Mouse (Mus musculus) embryo, embryonic 10.5 days (tissue): Measurements from ENCODE around the gene Gm20388.

Experiments used
- DNase-seq: peaks from one replicate; pipeline ENCODE4 v3.0.0-alpha.2; 2015; ENCODE audit warnings: low spot score

Gene Gm20388

DNA sequence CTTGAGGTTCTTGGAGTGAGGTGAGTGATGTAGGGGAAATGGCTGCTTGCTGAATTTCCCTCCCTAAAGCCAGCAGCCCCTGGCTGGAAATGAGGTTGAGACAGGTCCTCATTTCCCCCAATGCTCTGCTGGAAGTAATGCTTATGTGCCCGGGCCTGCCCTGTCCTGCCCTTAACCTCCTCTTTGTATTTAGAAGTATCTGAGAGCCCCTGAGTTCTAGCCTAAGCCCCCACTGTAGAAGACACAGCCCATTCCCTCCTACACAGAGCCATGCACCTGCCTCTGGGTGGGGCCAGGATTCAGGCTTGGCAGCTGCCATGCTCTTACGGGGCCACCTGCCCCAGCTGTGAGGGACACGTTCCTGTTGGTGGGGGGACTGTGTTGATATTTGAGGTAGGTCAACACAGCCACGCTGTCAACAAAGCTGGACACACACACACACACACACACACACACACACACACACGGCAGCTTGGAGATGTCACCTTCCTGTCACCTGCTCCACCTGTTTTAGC, 2787.7 kb downstream of the Gm20388 start:
- no peak for DNase-seq

DNA sequence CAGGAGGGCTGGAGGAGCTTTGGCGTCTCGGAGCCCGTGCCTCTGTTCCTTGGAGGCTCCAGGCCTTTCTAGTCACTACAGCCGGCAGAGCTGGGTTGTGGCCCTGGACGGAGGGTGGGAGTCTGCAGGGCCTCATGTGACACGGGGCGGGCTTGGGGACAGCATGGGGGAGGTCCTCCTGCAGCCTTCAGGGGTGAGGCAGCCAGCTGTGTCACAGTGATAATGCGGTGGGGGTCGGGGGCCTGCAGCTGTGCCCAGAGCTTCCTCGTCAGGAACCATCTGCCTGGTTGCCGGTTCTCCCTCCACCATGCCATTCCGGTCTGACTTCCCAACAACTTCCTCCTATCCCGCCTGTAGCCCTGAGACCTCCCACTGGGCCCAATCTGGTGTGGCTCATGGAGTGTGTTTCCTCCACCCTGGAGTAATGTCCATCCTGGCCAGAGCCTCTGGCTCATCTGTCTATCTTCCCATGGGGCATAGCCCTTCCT, 2788.4 kb downstream of the Gm20388 start, which contains the start of gene Cbfa2t3:
Cbfa2t3 (minus strand) TSS at position 105 of the 488 bp plus-strand sequence.
- no peak for DNase-seq

DNA sequence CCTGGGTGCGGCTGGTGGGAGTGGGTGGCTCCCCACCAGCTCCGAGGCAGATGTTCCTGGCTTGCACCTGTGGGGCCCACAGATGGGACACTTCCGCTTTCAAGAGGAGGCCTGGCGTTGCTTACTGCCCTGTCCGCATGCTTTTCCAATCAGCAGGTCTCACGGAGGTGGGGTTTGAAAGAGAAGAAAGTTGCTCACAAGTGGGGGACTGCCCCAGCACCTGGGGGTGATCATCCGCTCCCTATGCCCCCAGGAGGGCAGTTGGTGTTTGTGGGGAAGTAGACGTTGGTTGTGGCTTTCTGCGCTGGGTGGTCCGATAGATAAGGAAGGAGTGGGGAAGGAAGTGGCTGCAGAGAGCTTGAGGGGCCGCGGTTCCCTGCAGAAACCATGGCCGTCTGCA, 2790.0 kb downstream of the Gm20388 start:
- no peak for DNase-seq

DNA sequence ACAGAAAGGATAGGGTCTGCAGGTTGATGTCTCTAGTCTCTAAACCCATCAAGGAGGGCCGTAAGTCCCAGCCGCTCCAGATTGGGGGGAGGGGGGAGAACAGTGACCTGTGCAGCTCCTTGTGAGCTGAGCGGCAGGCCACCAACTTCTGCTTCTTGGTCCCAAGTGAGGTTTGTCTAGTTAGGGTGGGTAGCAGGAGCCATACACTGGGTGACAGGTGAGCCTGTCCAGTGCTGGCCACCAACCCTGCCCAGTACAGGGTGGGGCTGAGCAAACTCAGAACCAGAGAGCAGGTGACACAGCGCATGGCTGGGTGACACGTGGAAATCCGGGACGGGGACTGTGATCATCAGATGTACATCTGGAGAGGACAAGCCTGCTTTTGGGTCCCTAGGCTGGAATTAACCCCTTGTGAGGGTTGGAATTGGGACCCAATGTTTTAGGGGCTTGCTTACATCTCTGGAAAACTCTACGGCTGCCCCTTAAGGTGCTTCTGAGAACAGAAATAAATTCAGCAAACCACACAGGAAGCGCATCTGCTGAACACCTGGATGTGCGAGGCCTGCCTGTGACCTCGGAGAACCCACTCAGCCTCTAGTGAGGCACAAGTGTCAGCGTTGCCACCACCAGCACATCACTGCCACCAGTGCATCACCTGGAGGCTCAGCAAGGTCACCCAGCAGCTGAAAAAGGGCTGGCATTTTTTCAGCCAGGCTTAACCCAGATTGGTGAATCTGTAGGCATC, 2791.0 kb downstream of the Gm20388 start:
- no peak for DNase-seq

DNA sequence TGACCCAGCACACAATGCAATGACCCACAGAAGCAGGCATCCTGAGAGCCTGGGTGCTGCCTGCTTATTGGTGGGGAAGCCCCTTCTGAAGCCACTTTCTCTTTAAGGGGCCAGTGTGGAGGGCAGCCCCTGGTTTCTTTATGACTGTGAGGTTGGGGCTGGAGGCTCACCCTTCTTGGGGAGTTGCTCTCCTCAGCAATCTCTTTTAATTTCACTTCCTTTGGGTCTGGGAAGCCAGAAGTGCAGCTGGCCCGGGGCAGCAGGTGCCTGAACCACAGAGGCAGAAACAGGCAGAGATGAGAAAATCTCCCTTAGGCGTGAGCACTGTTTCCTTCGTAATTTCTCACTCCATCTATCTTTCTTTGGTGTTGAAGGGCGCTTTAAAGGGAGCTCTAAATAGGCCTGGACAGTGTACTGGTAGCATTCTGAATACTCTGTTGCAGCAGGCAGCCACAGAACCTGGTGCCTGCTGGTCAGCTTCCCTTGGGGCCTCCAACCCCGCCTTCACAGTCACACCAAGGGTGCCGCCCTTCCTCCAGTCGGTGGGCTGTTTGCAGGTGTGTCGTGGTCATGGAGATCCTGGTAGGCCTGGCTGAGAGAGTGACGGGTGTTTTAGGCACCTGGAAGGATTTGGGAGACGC, 2791.8 kb downstream of the Gm20388 start:
- no peak for DNase-seq

DNA sequence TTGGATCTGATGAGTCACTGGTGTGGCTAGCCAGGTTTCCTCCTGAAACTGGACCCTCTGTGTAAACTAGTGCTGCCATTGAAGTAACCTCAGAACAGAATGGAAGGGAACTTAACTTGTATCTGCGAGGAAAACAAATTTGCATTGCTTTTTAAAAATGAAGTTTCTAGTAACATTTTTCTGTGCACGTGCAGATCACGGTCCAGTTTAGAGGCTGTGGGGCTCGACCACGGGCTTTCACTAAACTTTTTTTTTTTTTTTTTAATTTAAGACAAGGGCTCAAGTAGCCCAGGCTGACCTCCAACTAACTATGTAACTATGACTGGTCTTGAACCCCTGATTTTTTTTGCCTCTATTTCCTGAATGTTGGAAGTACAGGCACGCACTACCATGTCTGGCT, 2792.3 kb downstream of the Gm20388 start:
- DNase-seq, result no peak

DNA sequence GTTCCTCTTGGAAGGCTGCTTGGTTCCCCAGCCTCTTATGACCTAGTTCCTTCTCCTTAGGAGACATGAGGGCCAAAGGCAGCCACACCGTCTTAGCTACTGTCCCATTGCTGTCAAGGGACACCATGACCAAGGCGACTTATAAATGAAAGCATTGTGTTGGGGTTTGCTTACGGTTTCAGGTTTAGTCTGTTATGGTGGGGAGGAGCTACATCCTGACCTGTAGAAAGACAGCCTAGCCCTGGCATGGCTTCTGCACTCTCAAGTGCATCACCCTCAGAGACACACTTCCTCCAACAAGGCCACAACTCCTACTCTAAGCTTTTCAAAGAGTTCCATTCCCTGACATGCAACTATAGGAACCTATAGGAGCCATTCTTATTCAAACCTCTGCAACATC, 2794.0 kb downstream of the Gm20388 start:
- no peak for DNase-seq

DNA sequence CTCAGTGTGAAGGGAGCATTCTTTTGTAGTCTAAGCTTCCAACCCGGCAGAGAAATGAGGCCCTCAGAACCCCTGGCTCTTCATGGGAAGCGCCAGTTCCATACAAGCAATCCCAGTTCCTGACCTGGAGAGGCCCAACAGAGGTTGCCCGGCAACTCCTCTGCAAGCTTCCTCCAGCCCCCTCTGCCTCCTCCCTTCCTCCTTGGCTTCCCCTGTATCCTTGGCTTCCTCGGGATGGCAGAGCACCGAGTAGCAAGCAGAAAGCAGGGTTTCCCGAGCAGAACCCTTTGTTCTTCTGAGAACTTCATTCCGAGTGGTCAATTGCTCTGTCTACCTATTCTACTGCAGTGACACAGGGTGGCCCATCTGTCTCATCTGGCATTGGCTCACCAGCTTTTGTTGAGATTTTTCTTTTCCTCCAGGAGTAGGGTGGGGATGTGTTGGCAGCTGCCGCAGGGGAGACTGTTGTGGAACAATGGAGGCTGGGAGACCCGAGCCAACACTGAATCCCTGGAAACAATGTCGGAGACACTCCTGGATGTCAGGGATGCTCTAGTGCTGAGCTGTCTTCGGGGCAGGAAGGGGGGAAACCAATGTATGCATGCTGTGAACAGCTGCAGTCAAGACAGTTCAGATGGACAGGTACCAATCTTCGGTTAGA, 2795.4 kb downstream of the Gm20388 start:
- peak; percentile 36 for DNase-seq

DNA sequence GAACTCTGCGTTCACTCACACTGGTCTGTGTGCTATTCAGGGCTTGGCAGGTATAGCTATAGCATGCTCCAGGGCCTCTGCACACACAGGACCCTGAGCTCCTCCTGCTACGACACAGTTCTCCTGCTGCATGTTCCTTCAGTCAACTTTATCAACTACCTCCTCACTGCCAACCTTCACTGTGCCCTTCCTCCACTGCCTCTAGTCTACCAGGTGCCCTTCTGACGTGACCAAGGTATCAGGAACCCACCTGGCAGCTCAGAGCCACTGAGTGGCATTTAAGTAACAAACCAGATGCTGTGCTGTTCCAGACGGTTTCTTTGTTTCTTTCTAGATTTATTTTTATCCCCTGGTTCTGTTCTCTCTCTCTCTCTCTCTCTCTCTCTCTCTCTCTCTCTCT, 2796.5 kb downstream of the Gm20388 start:
- DNase-seq, result no peak

DNA sequence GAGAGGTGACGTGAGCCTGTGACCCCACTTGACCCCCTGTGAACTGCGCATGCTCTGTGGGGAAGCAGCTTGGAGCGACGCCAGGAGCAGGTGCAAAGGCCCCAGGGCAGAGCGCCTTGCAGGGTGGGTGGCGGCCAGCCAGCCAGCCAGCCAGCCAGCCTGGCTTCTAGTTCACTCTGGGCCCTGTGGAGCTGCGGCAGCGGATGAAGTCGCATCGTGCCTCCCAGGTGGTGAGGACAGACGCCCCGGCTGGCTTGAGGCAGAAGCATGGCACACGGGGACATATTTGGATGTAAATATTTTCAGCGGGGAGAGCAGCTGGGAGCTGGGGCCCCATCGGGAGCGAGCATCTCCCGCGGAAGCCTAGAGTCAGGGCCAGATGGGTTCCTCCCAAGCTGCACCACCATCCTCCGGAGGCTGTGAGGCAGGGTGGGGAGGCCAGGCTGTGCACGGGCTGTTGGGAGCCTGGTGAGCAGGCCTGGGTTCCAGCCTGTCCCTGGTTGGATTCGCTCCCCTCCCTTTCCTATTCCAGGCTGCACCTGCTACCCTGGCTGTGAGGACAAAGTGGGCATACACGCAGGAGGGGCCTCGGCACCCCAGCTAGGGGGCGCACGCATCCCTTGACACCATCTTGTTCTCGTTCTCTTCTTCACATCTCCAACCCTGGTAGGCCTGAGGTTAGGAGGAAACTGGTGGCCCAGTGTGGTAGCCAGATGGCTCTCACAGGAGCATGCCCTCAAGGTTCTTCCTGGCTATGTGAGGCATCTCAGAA, 2798.9 kb downstream of the Gm20388 start:
- DNase-seq, result peak; percentile 34

DNA sequence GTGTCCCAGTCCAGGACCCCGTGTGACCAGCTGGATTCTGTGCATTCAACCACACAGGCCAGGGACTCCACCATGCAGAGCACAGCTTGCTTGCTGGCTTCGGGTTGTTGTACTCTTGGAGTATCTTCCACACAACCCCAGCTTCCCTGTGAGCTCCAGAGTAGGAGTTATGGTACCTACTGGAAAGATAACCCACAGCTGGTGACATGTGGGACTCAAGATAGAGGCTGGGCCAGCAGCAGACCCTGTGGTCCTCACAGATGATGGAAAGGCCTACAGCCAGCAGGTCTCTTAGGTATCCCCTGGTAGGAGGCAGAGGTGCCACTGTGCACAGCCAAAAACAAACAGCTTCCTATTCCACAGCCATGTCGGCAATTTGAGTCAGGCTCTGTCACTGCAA, 2800.8 kb downstream of the Gm20388 start:
- DNase-seq, result no peak

DNA sequence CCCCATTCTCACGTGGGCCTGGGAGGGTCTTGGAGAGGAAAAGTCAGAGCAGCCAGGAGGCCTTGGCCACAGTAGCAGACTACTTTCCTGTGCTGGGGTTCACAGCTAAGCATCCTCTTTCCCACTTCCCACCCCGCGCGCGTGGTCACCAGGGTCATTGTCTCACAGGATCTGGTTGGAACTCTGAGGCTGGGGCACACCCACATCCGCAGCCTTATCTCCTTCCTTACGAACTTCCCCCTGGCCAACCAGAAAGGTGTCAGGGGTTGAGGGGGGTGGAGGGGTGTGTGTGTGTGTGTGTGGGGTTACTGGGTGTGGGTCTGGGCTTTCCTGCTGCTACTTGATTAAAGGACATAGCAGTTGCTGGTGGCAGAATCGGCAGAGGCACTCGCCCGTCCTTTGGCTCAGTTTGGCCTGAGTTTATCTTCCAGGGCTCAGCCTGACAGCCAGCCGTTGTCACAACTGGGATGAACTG, 2801.3 kb downstream of the Gm20388 start:
- DNase-seq, result no peak

DNA sequence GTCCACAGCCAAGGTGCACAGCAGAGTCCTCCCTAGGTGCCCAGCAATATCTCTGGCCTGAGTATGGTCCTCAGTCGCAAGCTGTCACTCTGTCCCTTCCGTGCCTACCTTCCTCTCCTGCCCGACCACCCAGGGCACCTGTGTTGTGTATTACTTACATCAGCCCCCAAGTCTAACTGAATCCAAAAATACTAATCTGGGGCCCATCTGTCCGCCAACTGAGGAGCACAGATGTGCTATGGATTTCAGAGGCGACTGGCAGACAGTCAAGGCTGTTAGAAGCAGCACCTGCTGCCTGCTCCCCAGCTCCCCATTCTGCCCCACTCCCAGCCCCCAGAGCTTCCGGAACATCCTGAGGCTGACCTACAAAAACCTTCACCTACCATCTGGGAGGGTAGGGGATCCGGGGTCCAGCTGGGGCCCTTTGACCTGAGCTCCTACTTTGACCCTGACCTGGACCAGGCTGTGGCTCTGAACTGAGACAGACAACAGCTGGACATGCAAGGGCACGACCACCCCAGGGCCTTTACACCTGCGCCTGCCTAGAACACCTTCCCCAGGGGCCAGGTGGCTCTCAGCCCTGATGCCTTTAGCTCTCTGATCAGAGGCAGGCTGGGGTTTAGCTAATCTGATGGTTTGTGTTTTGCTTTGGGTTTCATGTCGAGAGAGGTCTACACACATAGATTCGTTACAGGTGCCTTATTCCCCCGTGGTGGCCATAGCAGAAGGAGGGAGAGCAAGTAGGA, 2801.9 kb downstream of the Gm20388 start:
- no peak for DNase-seq

DNA sequence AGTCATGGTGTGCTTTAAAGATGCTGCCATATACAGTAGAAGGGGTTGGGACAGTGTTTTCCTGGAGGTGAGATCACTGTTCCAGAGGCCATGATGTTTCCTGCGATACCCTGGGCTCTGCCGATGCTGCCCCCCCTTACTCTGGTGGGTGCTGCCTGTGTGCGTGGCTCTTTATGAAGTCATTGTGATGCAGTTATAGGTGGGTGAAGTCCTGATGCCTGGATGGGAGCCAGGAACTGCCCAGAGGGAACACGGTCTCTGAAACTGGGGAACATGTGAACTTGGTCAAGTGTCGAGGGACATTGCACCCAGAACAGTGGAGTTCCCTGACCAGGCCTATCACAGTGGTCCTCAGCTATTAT, 2802.5 kb downstream of the Gm20388 start:
- no peak for DNase-seq

DNA sequence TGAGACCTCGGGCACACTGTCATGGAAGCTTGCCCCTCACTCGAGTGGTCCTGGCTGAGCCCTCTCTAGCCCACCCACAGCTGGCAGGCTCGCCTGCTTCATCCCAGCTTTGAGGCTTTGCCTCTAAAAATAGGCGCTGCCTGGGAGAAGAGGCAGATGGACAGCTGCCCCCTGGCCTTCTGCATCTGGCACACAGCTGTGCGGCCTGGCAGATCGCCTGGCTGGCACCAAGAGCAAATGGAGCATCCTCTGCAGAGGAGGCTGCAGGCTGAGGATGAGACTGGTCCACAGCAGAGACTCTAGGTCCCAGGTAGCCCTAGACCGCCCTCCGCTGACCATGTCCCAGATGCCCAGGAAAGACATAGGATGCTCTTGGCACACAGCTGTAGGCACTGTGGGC, 2805.9 kb downstream of the Gm20388 start:
- DNase-seq, result no peak

DNA sequence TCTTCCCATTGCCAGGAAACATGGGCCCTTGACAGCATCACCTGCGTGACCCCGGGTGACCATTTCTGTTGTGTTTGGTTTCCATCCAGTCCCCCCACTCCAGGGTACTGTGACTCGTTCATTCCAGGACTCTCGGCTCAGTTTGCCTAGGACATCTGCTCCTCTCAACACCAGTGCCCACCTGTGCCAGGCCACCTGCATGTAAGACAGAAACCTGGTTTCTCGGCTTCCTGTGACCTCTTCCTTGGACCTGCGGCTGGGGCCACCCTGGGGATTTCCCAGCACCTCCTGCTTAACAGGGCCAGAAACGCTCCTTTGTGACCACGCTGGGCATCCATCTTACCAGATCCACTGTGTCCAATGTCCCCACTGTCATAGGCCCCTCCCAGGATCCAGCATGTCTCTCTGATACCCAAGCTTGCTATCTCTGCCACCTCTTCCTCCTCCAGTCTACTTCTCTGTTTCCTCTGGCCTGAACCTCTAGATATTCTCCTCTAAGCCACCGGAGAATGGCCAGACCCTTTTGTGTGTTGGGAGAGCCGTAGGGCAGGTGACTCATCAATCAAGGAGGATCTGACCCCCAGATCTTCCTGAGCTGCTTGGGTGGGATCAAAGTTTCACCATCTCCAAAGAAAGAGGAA, 2807.3 kb downstream of the Gm20388 start:
- DNase-seq, result no peak

DNA sequence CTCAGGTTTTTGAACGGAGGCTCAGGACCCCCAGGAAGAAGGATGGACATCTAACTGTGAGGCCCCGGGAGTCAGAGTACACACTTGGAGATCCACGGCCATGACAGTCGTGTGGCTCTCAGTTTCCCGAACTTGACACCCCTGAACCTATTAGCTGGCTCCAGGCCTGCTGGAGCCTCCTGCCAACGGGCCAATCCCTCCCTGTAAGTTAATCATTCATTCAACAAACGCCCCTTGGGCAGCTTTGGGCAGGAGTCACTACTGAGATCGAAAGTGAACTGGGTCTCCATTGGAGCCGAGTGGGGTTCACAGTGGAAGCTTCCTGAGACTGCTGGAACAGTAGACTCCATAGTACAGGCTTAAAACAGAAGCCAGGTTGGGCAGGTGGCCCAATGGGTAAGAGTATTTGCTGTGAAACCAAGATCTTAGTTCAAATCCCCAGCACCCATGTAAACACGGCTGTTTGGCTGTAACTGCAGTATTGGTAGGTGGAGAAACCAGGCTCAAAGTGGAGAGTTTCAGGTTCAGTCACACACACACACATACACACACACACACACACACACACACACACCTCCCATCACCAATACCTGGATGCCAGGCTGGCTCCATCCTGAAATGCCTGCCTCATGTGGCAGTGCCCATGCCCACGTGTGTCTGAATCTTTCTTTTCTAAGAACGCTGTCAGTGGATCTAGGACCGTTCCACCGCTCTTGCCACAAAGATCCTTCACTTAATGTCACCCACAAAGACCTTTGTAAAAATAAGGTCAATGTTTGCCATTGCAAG, 2808.3 kb downstream of the Gm20388 start:
- DNase-seq, result no peak

DNA sequence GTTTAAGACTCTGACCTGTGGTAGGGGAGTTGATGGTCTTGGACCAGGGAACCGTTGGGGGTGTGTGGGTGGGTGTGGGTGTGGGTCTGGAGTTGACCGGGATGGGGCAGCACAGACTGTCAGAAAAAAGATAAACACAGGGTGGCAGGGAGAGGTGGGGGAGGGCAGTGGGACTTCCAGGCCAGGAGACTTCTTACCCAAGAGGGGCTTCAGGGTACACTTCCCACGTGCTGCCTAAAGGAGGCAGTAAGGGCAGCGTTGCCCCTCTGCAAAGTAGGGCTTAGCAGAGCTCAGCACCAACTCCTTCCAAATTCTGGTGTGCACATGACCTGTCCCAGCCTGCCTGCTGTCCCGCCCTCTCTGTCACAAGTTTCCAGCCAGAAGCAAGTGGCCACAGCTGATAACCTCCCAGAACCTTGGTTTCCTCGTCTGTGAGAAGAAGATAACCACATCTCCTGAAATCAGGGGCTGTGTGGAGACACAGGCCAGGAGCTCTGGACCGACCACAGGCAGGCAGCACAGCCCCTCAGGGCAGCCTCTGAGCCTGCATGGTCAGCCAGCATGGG, 2808.9 kb downstream of the Gm20388 start:
- peak; percentile 40 for DNase-seq

DNA sequence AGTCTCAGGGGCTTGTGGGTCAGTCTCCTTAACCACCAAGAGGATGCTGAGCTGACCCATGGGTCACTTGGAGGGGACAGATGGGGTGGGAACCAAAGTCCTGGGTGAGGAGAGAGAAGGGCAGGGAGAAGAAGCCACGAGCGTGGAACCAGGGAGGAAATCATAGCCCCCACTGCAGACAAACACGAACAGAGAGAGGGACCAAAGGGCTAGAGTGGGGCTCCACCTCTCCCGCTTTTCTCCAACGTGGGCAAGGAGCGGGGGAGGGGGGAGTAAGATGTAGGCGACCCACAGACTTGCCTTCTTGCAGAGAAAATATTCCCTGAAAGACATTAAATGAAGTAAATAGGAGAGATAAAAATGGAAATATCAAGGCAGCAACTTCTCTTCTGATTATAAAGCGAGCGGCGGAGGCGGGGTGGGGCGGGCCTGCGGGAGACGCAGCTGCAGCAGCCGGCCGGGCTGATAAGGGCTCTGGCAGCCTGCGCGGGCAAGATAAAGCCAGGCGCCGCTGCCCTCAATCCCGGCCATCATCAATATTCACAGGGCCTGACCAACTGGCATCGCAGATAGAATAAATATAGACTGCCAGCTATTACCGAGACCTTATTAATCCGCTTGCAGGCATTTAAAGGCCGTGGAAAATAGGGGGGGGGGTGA, 2809.6 kb downstream of the Gm20388 start:
- no peak for DNase-seq
